Mouse (Mus musculus) kidney, embryonic 16.5 days (tissue): Measurements from ENCODE around the gene Scrn2. TPM values are rescaled to one million over a fixed set of nuclear protein-coding genes. Genes with fewer than 3 reads are reported as not detected.

ENCODE experiments used
- ATAC-seq: fragments of 200-750 bp; cut with Nextera tagmentation; 2 replicates; pipeline ENCODE4 v1.8.0; 2017; ENCODE audit warnings: moderate TSS enrichment; ENCODE audit not compliant: low FRiP score, low TSS enrichment
- H3K27ac ChIP-seq: fragments of 300-500 bp; sonication (generic); 2 replicates; pipeline ENCODE4 v1.5.1; 2014; ENCODE audit warnings: low read length
- H3K27me3 ChIP-seq: fragments of 300-500 bp; sonication (generic); 2 replicates; pipeline ENCODE4 v1.6.1; 2014; ENCODE audit warnings: low read length, control low read depth, mixed read lengths; ENCODE audit not compliant: insufficient read depth
- H3K36me3 ChIP-seq: fragments of 300-500 bp; sonication (generic); 2 replicates; pipeline ENCODE4 v1.6.1; 2014; ENCODE audit warnings: low read length, control low read depth, mixed read lengths; ENCODE audit not compliant: insufficient read depth
- H3K4me1 ChIP-seq: fragments of 300-500 bp; sonication (generic); 2 replicates; pipeline ENCODE4 v1.6.1; 2014; ENCODE audit warnings: low read length, control low read depth, mixed read lengths; ENCODE audit not compliant: insufficient read depth
- H3K4me2 ChIP-seq: fragments of 300-500 bp; sonication (generic); replicated peaks from 2 replicates; pipeline ENCODE4 v1.6.1; 2014; ENCODE audit warnings: low read depth, low read length
- H3K4me3 ChIP-seq: fragments of 300-500 bp; sonication (generic); 2 replicates; pipeline ENCODE4 v1.5.1; 2014; ENCODE audit warnings: mild to moderate bottlenecking, low read length
- H3K9ac ChIP-seq: fragments of 300-500 bp; sonication (generic); replicated peaks from 2 replicates; pipeline ENCODE4 v1.6.1; 2014; ENCODE audit warnings: low read length
- H3K9me3 ChIP-seq: fragments of 300-500 bp; sonication (generic); 2 replicates; pipeline ENCODE4 v1.6.1; 2016; ENCODE audit warnings: low read length, control low read depth
- WGBS: fragments of 180-500 bp; shearing (Covaris S2); extraction: QIAGEN DNeasy Blood & Tissue Kit; methylation state at CpG from one replicate; pipeline ENCODE4 v1.1.7; 2014; 5-methylcytosine and 5-hydroxymethylcytosine counted together
- polyA plus RNA-seq: library from polyadenylated mRNA; unstranded; fragments of >200 nt; fragmentation: Nextera tagmentation; extraction: Ambion mirVana; gene quantifications from 2 replicates; pipeline ENCODE4 v1.2.1, GENCODE M21; 2015

Gene Scrn2
- polyA plus RNA-seq, 1 experiment from 2014 or later = 50.9 TPM

DNA sequence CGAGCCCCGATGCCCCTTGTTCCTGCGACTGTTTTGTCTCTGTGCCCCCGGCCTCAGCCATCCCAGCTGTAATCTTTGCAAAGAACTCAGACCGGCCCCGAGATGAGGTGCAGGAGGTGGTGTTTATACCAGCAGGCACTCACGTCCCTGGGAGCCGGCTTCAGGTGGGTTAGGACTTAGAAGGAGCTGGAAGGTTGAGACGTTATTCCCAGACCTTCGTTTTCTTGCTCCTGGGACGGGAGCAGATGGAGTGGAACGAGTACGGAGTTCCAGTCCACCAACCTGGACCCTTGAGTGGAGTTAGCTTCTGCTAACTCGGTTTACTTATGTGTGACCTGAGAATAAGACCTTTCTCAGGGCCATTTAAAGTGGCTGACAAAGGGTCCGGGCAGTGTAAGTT, 688 bp downstream of the Scrn2 start:
- Histone ChIP-seq H3K27ac (peak overlapping the region; percentile 95), H3K9ac (peak overlapping the region; percentile 83), H3K4me3 (peak overlapping the region; percentile 78), H3K36me3 (no peaks in the 10 kb centered on the region; the same call in 1 of the 2 replicates), H3K27me3 (no peaks in the 10 kb centered on the region), H3K4me2 (peak overlapping the region; percentile 84), H3K9me3 (no peaks in the 10 kb centered on the region), H3K4me1 (peaks cover 23% of the 10 kb centered on the region)
- 6% methylated on average over 15 of the region's 15 CpGs for WGBS
- ATAC-seq = no peak

DNA sequence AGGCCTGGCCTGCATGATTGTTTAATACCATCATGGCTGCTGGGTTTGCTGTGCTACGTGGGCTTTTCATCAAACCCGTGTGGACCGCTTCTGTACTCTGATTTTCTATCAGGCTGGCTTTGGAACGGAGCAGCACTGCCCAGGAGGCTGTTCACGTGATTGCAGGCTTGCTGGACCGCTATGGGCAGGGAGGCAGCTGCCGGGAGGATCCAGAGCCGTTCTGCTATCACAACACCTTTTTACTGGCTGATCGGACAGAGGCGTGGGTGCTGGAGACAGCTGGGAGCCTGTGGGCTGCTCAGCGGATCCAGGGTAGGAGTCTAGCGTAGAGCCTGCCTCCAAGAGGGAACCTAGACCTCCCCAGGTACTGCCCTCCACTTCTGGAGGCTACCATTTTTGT, 2.2 kb downstream of the Scrn2 start:
- no peak overlapping the region for H3K27ac ChIP-seq
- no peak overlapping the region for H3K4me2 ChIP-seq
- WGBS = 73% methylated on average over 12 of the region's 12 CpGs
- H3K36me3 ChIP-seq = no peaks in the 10 kb centered on the region; the same call in 1 of the 2 replicates
- ATAC-seq = no peak
- no peaks in the 10 kb centered on the region for H3K27me3 ChIP-seq
- no peak overlapping the region; the same call in 1 of the 2 replicates for H3K9ac ChIP-seq
- no peaks in the 10 kb centered on the region for H3K9me3 ChIP-seq
- peaks cover 15% of the 10 kb centered on the region for H3K4me1 ChIP-seq
- H3K4me3 ChIP-seq = no peak overlapping the region

DNA sequence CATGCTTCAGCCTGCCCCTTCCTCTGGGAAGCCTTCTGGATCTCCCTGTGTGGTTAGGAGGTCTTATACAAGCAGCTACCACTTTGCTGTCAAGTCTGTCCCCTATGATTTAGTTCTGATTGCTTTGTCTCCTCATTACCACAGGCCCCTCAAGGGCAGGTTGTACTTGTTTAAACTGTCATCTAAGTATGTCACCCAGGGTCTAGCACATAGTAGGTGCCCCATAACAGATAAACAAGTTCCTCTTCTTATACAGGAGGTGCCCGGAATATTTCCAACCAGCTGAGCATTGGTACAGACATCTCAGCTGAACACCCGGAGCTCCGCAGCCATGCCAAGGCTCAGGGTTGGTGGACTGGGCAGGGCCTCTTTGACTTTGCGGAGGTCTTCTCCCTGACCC, 2.8 kb downstream of the Scrn2 start:
- Histone ChIP-seq H3K4me3 (no peak overlapping the region), H3K27me3 (no peaks in the 10 kb centered on the region), H3K27ac (no peak overlapping the region), H3K36me3 (no peaks in the 10 kb centered on the region; the same call in 1 of the 2 replicates), H3K4me1 (peaks cover 15% of the 10 kb centered on the region), H3K4me2 (no peak overlapping the region), H3K9me3 (no peaks in the 10 kb centered on the region), H3K9ac (no peak overlapping the region; the same call in 1 of the 2 replicates)
- no peak for ATAC-seq
- WGBS = 97% methylated on average over 4 of the region's 4 CpGs

- Histone ChIP-seq H3K27ac (no peak overlapping the region), H3K9ac (no peak overlapping the region), H3K9me3 (no peaks in the 10 kb centered on the region), H3K36me3 (no peaks in the 10 kb centered on the region; the same call in 1 of the 2 replicates), H3K4me2 (no peak overlapping the region), H3K27me3 (no peaks in the 10 kb centered on the region), H3K4me1 (peaks cover 15% of the 10 kb centered on the region), H3K4me3 (no peak overlapping the region)
- WGBS = 92% methylated on average over 4 of the region's 4 CpGs
- ATAC-seq = no peak
These were observed 4.0 kb downstream of the Scrn2 start for GRCm38 (mm10) chr11:97033781-97034180.

- no peaks in the 10 kb centered on the region for H3K27me3 ChIP-seq
- WGBS = 75% methylated on average over 5 of the region's 5 CpGs
- peaks cover 9% of the 10 kb centered on the region for H3K4me1 ChIP-seq
- no peaks in the 10 kb centered on the region; the same call in 1 of the 2 replicates for H3K36me3 ChIP-seq
- H3K27ac ChIP-seq = no peak overlapping the region
- H3K4me2 ChIP-seq = no peak overlapping the region
- H3K4me3 ChIP-seq = no peak overlapping the region
- no peak for ATAC-seq
- no peak overlapping the region for H3K9ac ChIP-seq
- H3K9me3 ChIP-seq = no peaks in the 10 kb centered on the region
These were observed 6.4 kb downstream of the Scrn2 start for GRCm38 (mm10) chr11:97036141-97036540.

GRCm38 (mm10) chr11:97038881-97039280, 9.1 kb downstream of the Scrn2 start:
- no peaks in the 10 kb centered on the region for H3K9me3 ChIP-seq
- H3K36me3 ChIP-seq = no peaks in the 10 kb centered on the region
- H3K4me1 ChIP-seq = peaks cover 16% of the 10 kb centered on the region
- no peaks in the 10 kb centered on the region for H3K27me3 ChIP-seq
- no peak for ATAC-seq
- H3K9ac ChIP-seq = no peak overlapping the region
- no peak overlapping the region for H3K4me3 ChIP-seq
- 66% methylated on average over 7 of the region's 7 CpGs for WGBS
- no peak overlapping the region for H3K27ac ChIP-seq
- no peak overlapping the region for H3K4me2 ChIP-seq

DNA sequence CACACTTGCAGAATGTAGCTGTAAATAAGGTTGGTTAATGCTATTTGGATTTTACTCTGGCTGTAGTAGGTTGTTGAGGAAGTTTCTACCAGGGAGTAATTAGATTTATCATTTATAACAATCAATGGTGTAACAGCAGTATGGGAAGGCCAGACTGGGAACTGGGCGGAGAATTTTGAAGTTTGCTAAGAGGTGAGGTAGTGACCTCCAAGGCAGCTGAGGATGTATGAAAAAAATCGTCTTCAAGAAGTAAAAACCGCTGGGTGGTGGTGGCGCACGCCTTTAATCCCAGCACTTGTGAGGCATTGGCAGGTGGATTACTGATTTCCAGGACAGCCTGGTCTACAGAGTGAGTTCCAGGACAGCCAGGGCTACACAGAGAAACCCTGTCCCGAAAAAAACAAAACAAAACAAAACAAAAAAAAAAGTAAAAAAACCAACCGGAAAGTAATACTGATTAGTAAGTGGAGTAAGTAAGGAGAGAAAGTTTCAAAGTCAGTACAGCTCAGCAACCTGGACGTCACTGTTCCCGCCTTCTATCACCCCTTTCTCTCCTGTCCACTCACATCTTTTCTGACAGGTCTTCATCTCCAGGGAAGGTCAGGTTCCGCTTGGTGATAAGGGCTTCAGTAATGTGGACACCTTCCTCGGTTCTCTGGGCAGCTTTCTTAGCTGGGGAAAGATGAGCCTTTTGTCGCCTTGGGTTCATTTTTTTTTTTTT, 10.7 kb downstream of the Scrn2 start:
- Histone ChIP-seq H3K4me3 (peak overlapping the region; percentile 78), H3K27me3 (no peaks in the 10 kb centered on the region), H3K36me3 (peaks cover 11% of the 10 kb centered on the region; the same call in 1 of the 2 replicates), H3K27ac (no peak overlapping the region), H3K4me1 (peaks cover 16% of the 10 kb centered on the region), H3K9ac (peak overlapping the region; percentile 47; the same call in 1 of the 2 replicates), H3K4me2 (peak overlapping the region; percentile 74), H3K9me3 (no peaks in the 10 kb centered on the region)
- 38% methylated on average over 12 of the region's 12 CpGs for WGBS
- peak; percentile 21; the same call in 1 of the 2 replicates for ATAC-seq

DNA sequence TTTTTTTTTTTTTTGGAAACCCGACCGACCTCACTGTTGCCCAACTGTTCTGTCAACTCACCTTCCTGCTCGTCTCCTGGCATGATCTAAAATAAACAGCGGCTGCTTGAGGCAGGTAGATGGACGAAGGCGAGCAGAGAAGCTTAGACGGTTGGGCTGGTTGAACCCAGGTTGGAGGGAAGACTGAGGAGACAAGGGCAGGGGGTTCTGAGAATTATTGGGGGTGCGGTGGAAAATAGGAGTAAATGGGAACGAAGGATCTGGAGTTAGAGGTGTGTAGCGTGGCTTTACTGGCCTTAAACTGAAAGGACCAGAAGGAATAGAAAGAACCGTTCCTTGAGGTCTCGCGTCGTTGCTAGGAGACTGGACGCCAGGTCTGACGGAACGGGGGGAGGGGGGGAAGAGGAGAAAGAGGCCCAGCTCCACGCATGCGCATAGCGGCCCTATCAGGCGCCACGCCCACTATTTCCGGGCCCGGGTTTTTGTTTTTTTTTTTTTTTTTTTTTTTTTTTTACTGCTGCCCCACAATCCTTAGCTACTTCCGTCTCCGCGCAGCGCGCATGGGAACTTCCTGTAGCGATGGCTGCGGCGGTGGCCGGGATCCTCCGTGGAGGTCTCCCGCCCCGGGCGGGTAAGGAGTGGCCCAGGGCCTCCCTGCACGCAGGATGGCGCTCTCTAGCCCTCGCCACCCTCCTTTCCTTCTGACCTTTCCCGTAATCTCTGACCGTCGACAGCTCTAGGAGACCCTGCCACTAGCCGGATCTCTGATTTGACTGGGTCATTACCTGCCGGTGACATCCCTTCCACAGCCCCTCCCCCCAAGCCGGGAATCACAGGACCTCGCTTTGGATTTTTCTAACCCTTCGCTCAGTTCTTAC, 11.5 kb downstream of the Scrn2 start, which contains the start of the genes Lrrc46 and Mrpl10:
Gene Lrrc46, minus strand, starts transcription at position 386 of the 878 bp plus-strand sequence.
Gene Mrpl10, plus strand, starts transcription at position 539 of the 878 bp plus-strand sequence.
- peak; percentile 93 for ATAC-seq
- Histone ChIP-seq H3K4me1 (peaks cover 16% of the 10 kb centered on the region), H3K9ac (peak within 1 kb of the TSS; percentile 83), H3K27ac (peak within 1 kb of the TSS; percentile 72), H3K9me3 (no peaks in the 10 kb centered on the region), H3K4me3 (peak within 1 kb of the TSS; percentile 78), H3K27me3 (no peaks in the 10 kb centered on the region), H3K36me3 (peaks cover 12% of the 10 kb centered on the region; the same call in 1 of the 2 replicates), H3K4me2 (peak within 1 kb of the TSS; percentile 91)
- under 1% methylated on average over 48 of the region's 48 CpGs for WGBS

GRCm38 (mm10) chr11:97044902-97045301, 15.2 kb downstream of the Scrn2 start:
- ATAC-seq = no peak
- no peak overlapping the region for H3K4me3 ChIP-seq
- no peaks in the 10 kb centered on the region for H3K27me3 ChIP-seq
- H3K36me3 ChIP-seq = peaks cover 25% of the 10 kb centered on the region
- no peak overlapping the region for H3K27ac ChIP-seq
- H3K9ac ChIP-seq = no peak overlapping the region
- 97% methylated on average over 8 of the region's 8 CpGs for WGBS
- H3K4me1 ChIP-seq = peaks cover 16% of the 10 kb centered on the region
- H3K9me3 ChIP-seq = no peaks in the 10 kb centered on the region
- H3K4me2 ChIP-seq = no peak overlapping the region
